Mouse (Mus musculus) T-helper 17 cell (primary cell): ENCODE results near the gene Npas2.

Source experiments
- in situ Hi-C, 2 experiments: fragments of 300-600 bp; cut with MboI, MseI; formaldehyde crosslinking; loops; 1 replicate in 1 of 2; 2 replicates in 1 of 2; pipeline ENCODE4 v1.15.1; 2025; ENCODE audit warnings: high pct_unique_total_duplicates in 2 of 2

Npas2 gene

GRCm38 (mm10) chr1:39212982-39213381 is 19.5 kb downstream of the Npas2 start:
- in situ Hi-C loops: loop anchor here (5.0 to 25.0 kb wide), 2 partner anchors 201 to 211 kb away; no protein-coding TSS in a partner anchor

- in situ Hi-C loops: loop anchor here in 1 of 2 experiments (25.0 kb wide), 1 partner anchor 205 kb away; no protein-coding TSS in a partner anchor
Observed at GRCm38 (mm10) chr1:39217584-39217983, 24.1 kb downstream of the Npas2 start.

- in situ Hi-C loops: no loop called here
Observed at GRCm38 (mm10) chr1:39228401-39228800, 34.9 kb downstream of the Npas2 start.

GRCm38 (mm10) chr1:39230021-39230420 is 36.5 kb downstream of the Npas2 start:
- in situ Hi-C loops: loop anchor here in 1 of 2 experiments (10.0 kb wide), 1 partner anchor 115 kb away; no protein-coding TSS in a partner anchor

- in situ Hi-C loops: loop anchor here in 1 of 2 experiments (5.0 to 10.0 kb wide), 2 partner anchors 42 to 110 kb away; no protein-coding TSS in a partner anchor
Observed at GRCm38 (mm10) chr1:39234815-39235449, 41.4 kb downstream of the Npas2 start.

- in situ Hi-C loops: loop anchor here in 1 of 2 experiments (5.0 to 10.0 kb wide), 2 partner anchors 40 to 107 kb away; no protein-coding TSS in a partner anchor
Observed at GRCm38 (mm10) chr1:39237503-39238255, 44.1 kb downstream of the Npas2 start.

GRCm38 (mm10) chr1:39240860-39241584 is 47.5 kb downstream of the Npas2 start:
- in situ Hi-C loops: no loop called here

GRCm38 (mm10) chr1:39244726-39245125 is 51.2 kb downstream of the Npas2 start:
- in situ Hi-C loops: no loop called here

- in situ Hi-C loops: no loop called here
Observed at GRCm38 (mm10) chr1:39251679-39252078, 58.1 kb downstream of the Npas2 start.

- in situ Hi-C loops: no loop called here
Observed at GRCm38 (mm10) chr1:39253771-39254170, 60.2 kb downstream of the Npas2 start.

- in situ Hi-C loops: no loop called here
Observed at GRCm38 (mm10) chr1:39256051-39256450, 62.5 kb downstream of the Npas2 start.

- in situ Hi-C loops: no loop called here
Observed at GRCm38 (mm10) chr1:39256513-39257330, 63.2 kb downstream of the Npas2 start.

- in situ Hi-C loops: no loop called here
Observed at GRCm38 (mm10) chr1:39257331-39257594, 63.7 kb downstream of the Npas2 start.

- in situ Hi-C loops: loop anchor here in 1 of 2 experiments (10.0 kb wide), 1 partner anchor 955 kb away; no protein-coding TSS in a partner anchor
Observed at GRCm38 (mm10) chr1:39259668-39260067, 66.1 kb downstream of the Npas2 start.

- in situ Hi-C loops: loop anchor here in 1 of 2 experiments (10.0 kb wide), 1 partner anchor 954 kb away; no protein-coding TSS in a partner anchor
Observed at GRCm38 (mm10) chr1:39260183-39260978, 66.8 kb downstream of the Npas2 start.

- in situ Hi-C loops: loop anchor here in 1 of 2 experiments (10.0 kb wide), 1 partner anchor 948 kb away; no protein-coding TSS in a partner anchor
Observed at GRCm38 (mm10) chr1:39266843-39267512, 73.4 kb downstream of the Npas2 start.

- in situ Hi-C loops: loop anchor here in 1 of 2 experiments (10.0 kb wide), 1 partner anchor 962 kb away; no protein-coding TSS in a partner anchor
Observed at GRCm38 (mm10) chr1:39272976-39273375, 79.4 kb downstream of the Npas2 start.

GRCm38 (mm10) chr1:39280391-39280790 is 86.9 kb downstream of the Npas2 start:
- in situ Hi-C loops: no loop called here
